Mouse (Mus musculus) midbrain, postnatal 0 days (tissue): Measurements from ENCODE around the gene Endod1. TPM values are rescaled to one million over a fixed set of nuclear protein-coding genes. Genes with fewer than 3 reads are reported as not detected.

ENCODE experiments used
- ATAC-seq: fragments of 200-750 bp; cut with Nextera tagmentation; 2 replicates; pipeline ENCODE4 v1.8.0; 2017; ENCODE audit warnings: moderate number of reproducible peaks, mild to moderate bottlenecking, moderate TSS enrichment, moderate library complexity; ENCODE audit not compliant: low FRiP score
- DNase-seq: peaks from one replicate; pipeline ENCODE4 v3.0.0-alpha.2; 2015; ENCODE audit warnings: low spot score
- H3K27ac ChIP-seq: fragments of 300-500 bp; sonication (generic); 2 replicates; pipeline ENCODE4 v1.5.1; 2014; ENCODE audit warnings: low read depth, mild to moderate bottlenecking, low read length, mixed read lengths
- H3K27me3 ChIP-seq: fragments of 300-500 bp; sonication (generic); 2 replicates; pipeline ENCODE4 v1.6.1; 2014; ENCODE audit warnings: low read length, control low read depth, mixed read lengths; ENCODE audit not compliant: insufficient read depth
- H3K36me3 ChIP-seq: fragments of 300-500 bp; sonication (generic); 2 replicates; pipeline ENCODE4 v1.6.1; 2014; ENCODE audit warnings: low read length, control low read depth, mixed read lengths; ENCODE audit not compliant: insufficient read depth
- H3K4me1 ChIP-seq: fragments of 300-500 bp; sonication (generic); 2 replicates; pipeline ENCODE4 v1.6.1; 2014; ENCODE audit warnings: mild to moderate bottlenecking, control low read depth, antibody characterized with exemption, low read length, mixed read lengths; ENCODE audit not compliant: insufficient read depth
- H3K4me2 ChIP-seq: fragments of 300-500 bp; sonication (generic); 2 replicates; pipeline ENCODE4 v1.6.1; 2014; ENCODE audit warnings: low read depth, mild to moderate bottlenecking, low read length, mixed read lengths; ENCODE audit not compliant: poor library complexity, severe bottlenecking
- H3K4me3 ChIP-seq: fragments of 300-500 bp; sonication (generic); 2 replicates; pipeline ENCODE4 v1.5.1; 2014; ENCODE audit warnings: low read depth, mild to moderate bottlenecking, low read length, moderate library complexity
- H3K9ac ChIP-seq: fragments of 300-500 bp; sonication (generic); replicated peaks from 2 replicates; pipeline ENCODE4 v1.6.1; 2014; ENCODE audit warnings: mild to moderate bottlenecking, low read length, moderate library complexity, mixed read lengths; ENCODE audit not compliant: poor library complexity, severe bottlenecking
- H3K9me3 ChIP-seq: fragments of 300-500 bp; sonication (generic); 2 replicates; pipeline ENCODE4 v1.6.1; 2016; ENCODE audit warnings: low read length, control low read depth
- CTCF ChIP-seq: IDR thresholded peaks from 2 replicates; pipeline ENCODE4 v1.5.1; 2016; ENCODE audit warnings: antibody characterized with exemption, mild to moderate bottlenecking
- WGBS: fragments of 180-500 bp; shearing (Covaris S2); extraction: QIAGEN DNeasy Blood & Tissue Kit; methylation state at CpG from one replicate; pipeline ENCODE4 v1.1.7; 2014; 5-methylcytosine and 5-hydroxymethylcytosine counted together
- polyA plus RNA-seq: library from polyadenylated mRNA; unstranded; fragments of >200 nt; fragmentation: Nextera tagmentation; extraction: Ambion mirVana; gene quantifications from 2 replicates; pipeline ENCODE4 v1.2.1, GENCODE M21; 2015
- total RNA-seq: library from RNA; depleted of rRNA; stranded (reverse); fragments of >200 nt; gene quantifications from 2 replicates; pipeline ENCODE4 v1.2.3, GENCODE M21; 2014

The Endod1 gene
- total and polyA plus RNA-seq, 2 experiments from 2014 or later: 40.6 to 92.3 TPM

- WGBS: 97% methylated on average over 2 of the region's 2 CpGs
- no peak for DNase-seq
- TF ChIP-seq CTCF: no peak
- Histone ChIP-seq H3K27me3 (no peaks in the 10 kb centered on the region), H3K36me3 (no peaks in the 10 kb centered on the region), H3K9me3 (no peaks in the 10 kb centered on the region), H3K27ac (no peak overlapping the region), H3K4me2 (no peak overlapping the region), H3K4me3 (no peak overlapping the region), H3K9ac (no peak overlapping the region), H3K4me1 (peaks cover 7% of the 10 kb centered on the region; the same call in 1 of the 2 replicates)
- ATAC-seq: no peak
These were observed 3.2 kb downstream of the Endod1 start for GRCm38 (mm10) chr9:14378151-14378550.

GRCm38 (mm10) chr9:14376149-14376548 is 5.2 kb downstream of the Endod1 start:
- no peak for TF ChIP-seq CTCF
- Histone ChIP-seq H3K4me3 (no peak overlapping the region), H3K27me3 (no peaks in the 10 kb centered on the region), H3K4me2 (no peak overlapping the region), H3K9ac (no peak overlapping the region), H3K9me3 (no peaks in the 10 kb centered on the region), H3K36me3 (0 out of 2 replicates have a peak, but pooled peaks cover 2% of the 10 kb centered on the region), H3K4me1 (peaks cover 7% of the 10 kb centered on the region; the same call in 1 of the 2 replicates), H3K27ac (no peak overlapping the region)
- DNase-seq: no peak
- 92% methylated on average over 4 of the region's 4 CpGs for WGBS
- no peak for ATAC-seq

- Histone ChIP-seq H3K27ac (no peak overlapping the region), H3K9me3 (no peaks in the 10 kb centered on the region), H3K4me3 (no peak overlapping the region), H3K27me3 (no peaks in the 10 kb centered on the region), H3K9ac (no peak overlapping the region), H3K4me2 (no peak overlapping the region), H3K36me3 (0 out of 2 replicates have a peak, but pooled peaks cover 6% of the 10 kb centered on the region), H3K4me1 (no peaks in the 10 kb centered on the region)
- ATAC-seq (no peak), DNase-seq (no peak)
- no peak for TF ChIP-seq CTCF
These were observed 8.9 kb downstream of the Endod1 start for GRCm38 (mm10) chr9:14372440-14372839.

GRCm38 (mm10) chr9:14369271-14369670 is 12.0 kb downstream of the Endod1 start:
- no peaks in the 10 kb centered on the region for H3K9me3 ChIP-seq
- no peak for TF ChIP-seq CTCF
- no peaks in the 10 kb centered on the region for H3K27me3 ChIP-seq
- DNase-seq (no peak), ATAC-seq (no peak)
- no peak overlapping the region for H3K4me3 ChIP-seq
- no peak overlapping the region for H3K9ac ChIP-seq
- no peaks in the 10 kb centered on the region for H3K4me1 ChIP-seq
- no peak overlapping the region for H3K4me2 ChIP-seq
- 0 out of 2 replicates have a peak, but pooled peaks cover 6% of the 10 kb centered on the region for H3K36me3 ChIP-seq
- no peak overlapping the region for H3K27ac ChIP-seq

GRCm38 (mm10) chr9:14367850-14368249 is 13.5 kb downstream of the Endod1 start:
- Histone ChIP-seq H3K4me3 (no peak overlapping the region), H3K27me3 (no peaks in the 10 kb centered on the region), H3K9me3 (no peaks in the 10 kb centered on the region), H3K9ac (no peak overlapping the region), H3K27ac (no peak overlapping the region), H3K4me1 (no peaks in the 10 kb centered on the region), H3K4me2 (no peak overlapping the region), H3K36me3 (0 out of 2 replicates have a peak, but pooled peaks cover 6% of the 10 kb centered on the region)
- WGBS: 96% methylated on average over 4 of the region's 4 CpGs
- ATAC-seq: no peak
- DNase-seq: no peak
- TF ChIP-seq CTCF: no peak

GRCm38 (mm10) chr9:14365481-14366125 is 15.7 kb downstream of the Endod1 start:
- 69% methylated on average over 4 of the region's 4 CpGs for WGBS
- no peak for ATAC-seq
- H3K4me1 ChIP-seq: no peaks in the 10 kb centered on the region
- DNase-seq: no peak
- H3K4me3 ChIP-seq: no peak overlapping the region
- 0 out of 2 replicates have a peak, but pooled peaks cover 4% of the 10 kb centered on the region for H3K36me3 ChIP-seq
- no peak for TF ChIP-seq CTCF
- H3K9ac ChIP-seq: no peak overlapping the region
- no peaks in the 10 kb centered on the region for H3K27me3 ChIP-seq
- no peak overlapping the region for H3K27ac ChIP-seq
- H3K9me3 ChIP-seq: no peaks in the 10 kb centered on the region
- H3K4me2 ChIP-seq: no peak overlapping the region
